In the genomic region with DNA sequence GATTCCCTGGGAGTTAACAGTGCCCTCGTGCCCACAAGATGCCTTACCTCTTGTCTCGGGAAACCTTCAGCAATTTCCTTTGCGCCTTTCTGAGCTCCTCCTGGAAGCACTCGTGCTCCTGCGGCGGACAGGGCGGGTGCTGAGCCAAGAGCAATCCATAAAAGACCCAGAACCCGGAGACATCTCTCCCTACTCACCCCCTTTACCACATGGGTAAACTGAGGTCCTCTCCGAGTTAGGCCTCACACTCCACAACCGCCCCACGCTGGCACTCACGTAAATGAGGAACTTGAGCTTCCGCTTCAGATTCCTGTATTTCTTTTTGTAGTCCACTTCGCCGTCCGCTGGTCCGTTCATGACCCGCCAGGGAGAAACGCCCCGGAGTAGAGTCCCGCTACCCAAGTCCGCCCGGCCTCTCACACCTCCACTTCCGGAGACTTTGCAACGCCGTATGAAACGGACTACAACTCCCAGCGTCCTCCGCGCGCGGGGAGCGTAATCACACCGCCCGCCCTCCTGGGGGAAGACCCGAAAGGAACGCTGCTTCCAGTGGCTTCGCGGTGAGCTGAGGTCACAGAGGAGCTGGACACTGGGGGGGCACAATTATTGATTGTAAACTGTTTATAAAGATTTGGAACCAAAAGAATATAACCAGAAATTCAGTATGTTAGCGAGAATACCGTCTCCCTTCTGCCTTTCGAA, we compare ENCODE assay signal across 8 mouse cellular contexts. TPM values are rescaled to one million over a fixed set of nuclear protein-coding genes. Genes with fewer than 3 reads are reported as not detected.
A peak's percentile ranks its signal among the peaks of the same experiment; 100 is the strongest.
DNase-seq lines count a peak whose midpoint lies in the region; ATAC-seq lines count a peak whose summit lies in the region.

TSS of gene Hirip3 (plus strand) at position 544 of the 702 bp plus-strand sequence.

- peak; percentile 94 for DNase-seq in NIH3T3 (ENCODE audit: low read depth)
- DNase-seq in cerebellum, postnatal 10 days, result peak; percentile 98 to 99
- peak; percentile 88 to 89 for DNase-seq in frontal cortex, postnatal 14 days (ENCODE audit: low spot score in 2 of 2)
- DNase-seq in layer of hippocampus, postnatal 25 days (ENCODE audit: extremely low spot score in 1 of 2, low spot score in 1 of 2), result peak; percentile 87 to 90
- DNase-seq in lung, postnatal 25 days (ENCODE audit: low spot score), result peak; percentile 97
- DNase-seq in retina, embryonic 14.5 days (ENCODE audit: low spot score), result peak; percentile 96
- peak; percentile 96 for DNase-seq in thymus, postnatal 4 days

- WGBS in hindbrain, embryonic 13.5 days, result 4% methylated on average over 42 of the region's 42 CpGs

- H3K4me3 ChIP-seq in hindbrain, embryonic 13.5 days, result peak within 1 kb of the TSS; percentile 66

- peak within 1 kb of the TSS; percentile 78 for H3K9ac ChIP-seq in hindbrain, embryonic 13.5 days

- H3K27me3 ChIP-seq in hindbrain, embryonic 13.5 days, result no peaks in the 10 kb centered on the region

- peak; percentile 88 for ATAC-seq in hindbrain, embryonic 13.5 days (ENCODE audit: low FRiP score)

- peaks cover 55% of the 10 kb centered on the region for H3K36me3 ChIP-seq in hindbrain, embryonic 13.5 days

- H3K4me1 ChIP-seq in hindbrain, embryonic 13.5 days (replicated peaks), result peaks cover 31% of the 10 kb centered on the region

- H3K27ac ChIP-seq in hindbrain, embryonic 13.5 days, result peak within 1 kb of the TSS; percentile 86

- no peaks in the 10 kb centered on the region for H3K9me3 ChIP-seq in hindbrain, embryonic 13.5 days

- H3K4me2 ChIP-seq in hindbrain, embryonic 13.5 days, result peak within 1 kb of the TSS; percentile 87

RNA-seq across cellular contexts. Expression of gene Hirip3, which starts in this region (rescaled TPM):
- 20.2 and 25.7 TPM in 2 replicates for polyA plus RNA-seq in hindbrain, embryonic 13.5 days (2015; fragmentation: Nextera tagmentation; extraction: Ambion mirVana)
- 10 to 100 TPM; 19.5 to 31.1 TPM for total RNA-seq in layer of hippocampus, postnatal 25 days (2021)

Comparison
In these comparisons a context has a peak if more than half of its experiments do, and no peak if none do; other contexts are left out.
1. Peak in every context shown above with its lines: DNase-seq, ATAC-seq, H3K4me3 ChIP-seq and H3K27ac ChIP-seq.